Mouse (Mus musculus): ENCODE measurements at regions not wholly inside any gene's neighbourhood (a gene's known extent, or its start where the extent isn't known, plus 50 kb on each side); places are given as distances from the start of the nearest gene placed in this dataset.

GRCm38 (mm10) chr19:28732998-28733397 lies 53.1 kb upstream of the Glis3 start:
- DNase-seq, result no peak

- no peak for DNase-seq
These were observed 53.9 kb upstream of the Glis3 start for GRCm38 (mm10) chr19:28733781-28734180.

GRCm38 (mm10) chr19:28743176-28743793 lies 63.4 kb upstream of the Glis3 start:
- peak; percentile 77 to 81 for DNase-seq

GRCm38 (mm10) chr19:28745105-28745504 lies 65.2 kb upstream of the Glis3 start:
- no peak for DNase-seq

GRCm38 (mm10) chr19:28745534-28745933 lies 65.7 kb upstream of the Glis3 start:
- DNase-seq, result no peak

GRCm38 (mm10) chr19:28751091-28751490 lies 71.2 kb upstream of the Glis3 start:
- DNase-seq, result no peak

- peak; percentile 97 to 98 for DNase-seq
These were observed 76.0 kb upstream of the Slc1a1 start for GRCm38 (mm10) chr19:28758854-28759253.

- DNase-seq, result no peak
These were observed 70.0 kb upstream of the Slc1a1 start for GRCm38 (mm10) chr19:28764795-28765360.

GRCm38 (mm10) chr19:28768218-28768617 lies 66.6 kb upstream of the Slc1a1 start:
- peak; percentile 49 for DNase-seq

- DNase-seq, result no peak
These were observed 64.4 kb upstream of the Slc1a1 start for GRCm38 (mm10) chr19:28770419-28770818.

GRCm38 (mm10) chr19:28771836-28772235 lies 63.0 kb upstream of the Slc1a1 start:
- no peak for DNase-seq

- DNase-seq, result no peak
These were observed 61.8 kb upstream of the Slc1a1 start for GRCm38 (mm10) chr19:28772840-28773570.

GRCm38 (mm10) chr19:28776868-28777267 lies 58.0 kb upstream of the Slc1a1 start:
- peak; percentile 42 to 69 for DNase-seq

GRCm38 (mm10) chr19:28777674-28778073 lies 57.2 kb upstream of the Slc1a1 start:
- DNase-seq, result peak; percentile 71 to 77

- no peak for DNase-seq
These were observed 56.5 kb upstream of the Slc1a1 start for GRCm38 (mm10) chr19:28778386-28778785.

GRCm38 (mm10) chr19:28781971-28782370 lies 52.9 kb upstream of the Slc1a1 start:
- DNase-seq, result peak; percentile 70 to 73
